Mouse (Mus musculus) thymus, postnatal 25 days (tissue): Measurements from ENCODE around the gene Gm19426.

Experiments used
- DNase-seq: peaks from one replicate; pipeline ENCODE4 v3.0.0; 2022

Gene Gm19426

GRCm38 (mm10) chr2:84743561-84743960 lies at the start of gene Gm19426:
TSS of gene Gm19426 (minus strand) at chr2:84743655.
- peak; percentile 30 for DNase-seq

- no peak for DNase-seq
Measured at GRCm38 (mm10) chr2:84793154-84793553, 49.7 kb upstream of the Gm19426 start.

GRCm38 (mm10) chr2:84792516-84792915 lies 49.1 kb upstream of the Gm19426 start:
- DNase-seq, result no peak

- DNase-seq, result no peak
Measured at GRCm38 (mm10) chr2:84790418-84790817, 47.0 kb upstream of the Gm19426 start.

GRCm38 (mm10) chr2:84788316-84788715 lies 44.9 kb upstream of the Gm19426 start:
- no peak for DNase-seq

GRCm38 (mm10) chr2:84783840-84784566 lies 40.5 kb upstream of the Gm19426 start:
- DNase-seq, result no peak

- DNase-seq, result no peak
Measured at GRCm38 (mm10) chr2:84783315-84783714, 39.9 kb upstream of the Gm19426 start.

- peak; percentile 55 for DNase-seq
Measured at GRCm38 (mm10) chr2:84779210-84779609, 35.8 kb upstream of the Gm19426 start.

GRCm38 (mm10) chr2:84777706-84778105 lies 34.3 kb upstream of the Gm19426 start:
- DNase-seq, result no peak

GRCm38 (mm10) chr2:84775665-84776064 lies 32.2 kb upstream of the Gm19426 start:
- no peak for DNase-seq

- no peak for DNase-seq
Measured at GRCm38 (mm10) chr2:84775241-84775640, 31.8 kb upstream of the Gm19426 start, which contains the start of gene Serping1. TSS of gene Serping1 (minus strand) at chr2:84775444.

GRCm38 (mm10) chr2:84774751-84775150 lies 31.3 kb upstream of the Gm19426 start:
- DNase-seq, result no peak

GRCm38 (mm10) chr2:84773195-84773594 lies 29.7 kb upstream of the Gm19426 start:
- no peak for DNase-seq

- DNase-seq, result no peak
Measured at GRCm38 (mm10) chr2:84772454-84772853, 29.0 kb upstream of the Gm19426 start.

GRCm38 (mm10) chr2:84770501-84770900 lies 27.0 kb upstream of the Gm19426 start:
- no peak for DNase-seq

GRCm38 (mm10) chr2:84762818-84763217 lies 19.4 kb upstream of the Gm19426 start:
- DNase-seq, result no peak

- DNase-seq, result no peak
Measured at GRCm38 (mm10) chr2:84762295-84762694, 18.8 kb upstream of the Gm19426 start.

- no peak for DNase-seq
Measured at GRCm38 (mm10) chr2:84761840-84762239, 18.4 kb upstream of the Gm19426 start.

GRCm38 (mm10) chr2:84761309-84761708 lies 17.9 kb upstream of the Gm19426 start:
- no peak for DNase-seq

- no peak for DNase-seq
Measured at GRCm38 (mm10) chr2:84760777-84761176, 17.3 kb upstream of the Gm19426 start.

- no peak for DNase-seq
Measured at GRCm38 (mm10) chr2:84758542-84759127, 15.2 kb upstream of the Gm19426 start.

- no peak for DNase-seq
Measured at GRCm38 (mm10) chr2:84757026-84757682, 13.7 kb upstream of the Gm19426 start.

- DNase-seq, result no peak
Measured at GRCm38 (mm10) chr2:84756245-84756644, 12.8 kb upstream of the Gm19426 start.

GRCm38 (mm10) chr2:84750115-84750514 lies 6.7 kb upstream of the Gm19426 start:
- no peak for DNase-seq
